Comparison of ENCODE assay signal across 25 mouse cellular contexts in genomic region chr5:91655263-91655662, GRCm38 (mm10).
DNase-seq lines count a peak whose midpoint lies in the region; ATAC-seq lines count a peak whose summit lies in the region.
"Had no signal": no experiment of that assay in that cellular context is flagged by ENCODE, and none has a peak within 500 bp of the region (broad histone marks: within the 10 kb centered on the region; RNA-seq: fewer than 3 reads in every experiment).

No protein-coding gene starts in this region.

- no peaks in the 10 kb centered on the region for H3K9me3 ChIP-seq in lung, embryonic 16.5 days (ENCODE audit: control insufficient read depth, low read length)
- H3K9me3 ChIP-seq: forebrain, embryonic 10.5 days; forebrain, embryonic 13.5 days; G1E; hindbrain, embryonic 12.5 days; hindbrain, embryonic 15.5 days had no signal

- no peaks in the 10 kb centered on the region for H3K4me1 ChIP-seq in lung, embryonic 16.5 days (replicated peaks; ENCODE audit: control insufficient read depth, insufficient read depth, low read length)
- H3K4me1 ChIP-seq: hindbrain, embryonic 12.5 days; hindbrain, embryonic 15.5 days had no signal

- no peak overlapping the region for H3K27ac ChIP-seq in lung, embryonic 16.5 days (ENCODE audit: low read length)
- H3K27ac ChIP-seq: forebrain, embryonic 10.5 days; forebrain, embryonic 13.5 days; hindbrain, embryonic 12.5 days; hindbrain, embryonic 15.5 days had no signal

- 40% methylated on average over 3 of the region's 3 CpGs for WGBS in lung, embryonic 16.5 days

- H3K36me3 ChIP-seq in lung, embryonic 16.5 days (ENCODE audit: control insufficient read depth, insufficient read depth, low read length) = no peaks in the 10 kb centered on the region
- H3K36me3 ChIP-seq: forebrain, embryonic 10.5 days; G1E; hindbrain, embryonic 12.5 days; hindbrain, embryonic 15.5 days had no signal

- H3K27me3 ChIP-seq in lung, embryonic 16.5 days (ENCODE audit: control insufficient read depth, insufficient read depth, low read depth, low read length) = no peaks in the 10 kb centered on the region
- H3K27me3 ChIP-seq: CH12.LX; forebrain, embryonic 13.5 days; hindbrain, embryonic 12.5 days; hindbrain, embryonic 15.5 days; Patski had no signal

- no peak overlapping the region for H3K4me3 ChIP-seq in lung, embryonic 16.5 days (ENCODE audit: low read length)
- H3K4me3 ChIP-seq: forebrain, embryonic 10.5 days; forebrain, embryonic 13.5 days; hindbrain, embryonic 12.5 days; hindbrain, embryonic 15.5 days had no signal

- peak; percentile 7 to 20 for DNase-seq in adrenal gland, postnatal 36 days
- no peak for DNase-seq in adrenal gland, postnatal 25 days
- DNase-seq in lung, postnatal 25 days (ENCODE audit: low spot score) = no peak
- DNase-seq in ovary, adult 18-20 months (ENCODE audit: low spot score) = peak; percentile 61
- DNase-seq in ovary, postnatal 14 days (ENCODE audit: low spot score) = no peak
- DNase-seq: adrenal gland, postnatal 10 days; B cell, adult 2 months; cerebellum, adult 11-12 months; cerebellum, adult 8-10 months; cerebellum, postnatal 10 days; cerebellum, postnatal 36 days; gastrocnemius, postnatal 10 days; gastrocnemius, postnatal 36 days; heart, adult 11 months had no signal

- H3K9ac ChIP-seq in lung, embryonic 16.5 days (ENCODE audit: low read length) = no peak overlapping the region
- H3K9ac ChIP-seq: forebrain, embryonic 13.5 days; hindbrain, embryonic 12.5 days; hindbrain, embryonic 15.5 days had no signal

- ATAC-seq in lung, embryonic 16.5 days (ENCODE audit: low read depth) = peak; percentile 90
- 0 out of 2 replicates have a peak, but pooled peaks have one; percentile 11 for ATAC-seq in megakaryocyte progenitor cell, adult 5-6 weeks (replicated peaks; ENCODE audit: poor library complexity)
- ATAC-seq in granulocyte monocyte progenitor cell, adult 5-6 weeks (replicated peaks; ENCODE audit: poor library complexity, severe bottlenecking) = no peak
- ATAC-seq: forebrain, embryonic 13.5 days; Patski had no signal

- no peak overlapping the region for H3K4me2 ChIP-seq in lung, embryonic 16.5 days (ENCODE audit: low read depth, low read length)
- H3K4me2 ChIP-seq: forebrain, embryonic 13.5 days; heart, embryonic 11.5 days; hindbrain, embryonic 12.5 days; hindbrain, embryonic 15.5 days had no signal

Comparison
In these comparisons a context has a peak if more than half of its experiments do, and no peak if none do; other contexts are left out.
1. DNase-seq: peak in adrenal gland, postnatal 36 days (2 of 2) and ovary, adult 18-20 months (single experiment); none in adrenal gland, postnatal 25 days (single experiment), lung, postnatal 25 days (single experiment) and ovary, postnatal 14 days (single experiment).